Mouse (Mus musculus): ENCODE measurements around the gene Hyal2.

- TF ChIP-seq TAL1 (IDR thresholded peaks at IDR 0.05; ENCODE audit: low read length) (no peak), GATA1 (IDR thresholded peaks at IDR 0.05; ENCODE audit: low read length) (no peak)
Measured at GRCm38 (mm10) chr9:107551117-107551889, 16.4 kb upstream of the Hyal2 start, which contains the start of gene Rassf1.
